ENCODE assay signal across 23 mouse cellular contexts in genomic region chr11:4047766-4048165, GRCm38 (mm10). TPM values are rescaled to one million over a fixed set of nuclear protein-coding genes. Genes with fewer than 3 reads are reported as not detected.
DNase-seq lines count a peak whose midpoint lies in the region; ATAC-seq and TF ChIP-seq lines count a peak whose summit lies in the region.
"Had no signal": no experiment of that assay in that cellular context is flagged by ENCODE, and none has a peak within 500 bp of the region (broad histone marks: within the 10 kb centered on the region; RNA-seq: fewer than 3 reads in every experiment).

No protein-coding gene starts in this region.

- no peak for ATAC-seq in forebrain, postnatal 0 days
- ATAC-seq: CD4-positive, CD25-positive, alpha-beta regulatory T cell, adult 4 months; forebrain, embryonic 13.5 days; forebrain, embryonic 15.5 days had no signal

- in situ Hi-C loops in ES-E14 (cut with MboI; ENCODE audit: low sequenced_read_pairs in 2 of 2, unreplicated experiment in 2 of 2), result no loop called here

- no peak overlapping the region for H3K9ac ChIP-seq in ES-E14 (ENCODE audit: insufficient read depth, low read depth, low read length, poor library complexity, severe bottlenecking)
- no peak overlapping the region for H3K9ac ChIP-seq in forebrain, postnatal 0 days
- H3K9ac ChIP-seq: embryonic facial prominence, embryonic 12.5 days; forebrain, embryonic 13.5 days; forebrain, embryonic 15.5 days had no signal

- no peaks in the 10 kb centered on the region for H3K27me3 ChIP-seq in forebrain, postnatal 0 days (ENCODE audit: insufficient read depth, low read length)
- H3K27me3 ChIP-seq: embryonic facial prominence, embryonic 12.5 days; forebrain, embryonic 13.5 days; forebrain, embryonic 15.5 days had no signal

- DNase-seq in adrenal gland, adult 2 months, result peak; percentile 19
- no peak for DNase-seq in adrenal gland, postnatal 14 days
- DNase-seq in lung, adult 2 months, result peak; percentile 3
- no peak for DNase-seq in lung, adult 18-20 months
- no peak for DNase-seq in ES-E14 (ENCODE audit: low read depth, low spot score)
- no peak for DNase-seq in forebrain, postnatal 0 days
- DNase-seq: adrenal gland, postnatal 10 days; adrenal gland, postnatal 36 days; B cell, adult 2 months; cerebellum, adult 11-12 months; cerebellum, adult 2 months; cerebellum, adult 9-10 months; cerebellum, postnatal 10 days; cerebellum, postnatal 25 days had no signal

- H3K4me1 ChIP-seq in lung, adult 2 months (ENCODE audit: control insufficient read depth, insufficient read depth, low read length), result peaks cover 2% of the 10 kb centered on the region; the same call in 1 of the 2 replicates
- no peaks in the 10 kb centered on the region for H3K4me1 ChIP-seq in ES-E14 (ENCODE audit: control insufficient read depth in 2 of 2, insufficient read depth in 2 of 2, low read length in 2 of 2, poor library complexity in 1 of 2)
- H3K4me1 ChIP-seq in forebrain, postnatal 0 days (ENCODE audit: insufficient read depth), result no peaks in the 10 kb centered on the region
- H3K4me1 ChIP-seq: embryonic facial prominence, embryonic 10.5 days; embryonic facial prominence, embryonic 12.5 days; forebrain, embryonic 13.5 days; forebrain, embryonic 15.5 days had no signal

- WGBS in lung, adult 2 months, result 71% methylated on average over 2 of the region's 2 CpGs
- whole genome bisulfite sequencing in forebrain, postnatal 0 days, result 84% methylated on average over 2 of the region's 2 CpGs

- H3K4me3 ChIP-seq in lung, adult 2 months (replicated peaks; ENCODE audit: extremely low read depth, low read depth, low read length), result no peak overlapping the region
- H3K4me3 ChIP-seq in ES-E14 (ENCODE audit: insufficient read depth in 1 of 2, low read depth in 1 of 2, low read length in 2 of 2, poor library complexity in 1 of 2, severe bottlenecking in 1 of 2), result no peak overlapping the region
- H3K4me3 ChIP-seq in forebrain, postnatal 0 days (ENCODE audit: low read depth, low read length), result no peak overlapping the region
- H3K4me3 ChIP-seq: embryonic facial prominence, embryonic 10.5 days; embryonic facial prominence, embryonic 12.5 days; forebrain, embryonic 13.5 days; forebrain, embryonic 15.5 days had no signal

- no peak for TF ChIP-seq CTCF in lung, adult 2 months (IDR thresholded peaks at IDR 0.05; ENCODE audit: insufficient read depth, low read length)
- no peak for TF ChIP-seq CTCF in forebrain, postnatal 0 days (IDR thresholded peaks at IDR 0.05; ENCODE audit: low read depth)

- H3K9me3 ChIP-seq in ES-E14 (ENCODE audit: control insufficient read depth, insufficient read depth, low read depth, low read length), result no peaks in the 10 kb centered on the region
- H3K9me3 ChIP-seq in forebrain, postnatal 0 days (ENCODE audit: low read length), result no peaks in the 10 kb centered on the region
- H3K9me3 ChIP-seq: embryonic facial prominence, embryonic 10.5 days; embryonic facial prominence, embryonic 12.5 days; forebrain, embryonic 13.5 days; forebrain, embryonic 15.5 days had no signal

- H3K4me2 ChIP-seq in forebrain, postnatal 0 days (ENCODE audit: low read depth), result no peak overlapping the region
- H3K4me2 ChIP-seq: embryonic facial prominence, embryonic 12.5 days; forebrain, embryonic 13.5 days; forebrain, embryonic 15.5 days had no signal

- no peak overlapping the region for H3K27ac ChIP-seq in ES-E14 (ENCODE audit: insufficient read depth, low read depth, low read length, poor library complexity, severe bottlenecking)
- H3K27ac ChIP-seq in forebrain, postnatal 0 days (ENCODE audit: low read depth, low read length), result no peak overlapping the region
- H3K27ac ChIP-seq: embryonic facial prominence, embryonic 10.5 days; embryonic facial prominence, embryonic 12.5 days; forebrain, embryonic 13.5 days; forebrain, embryonic 15.5 days had no signal

- TF ChIP-seq POLR2A in lung, adult 2 months (IDR thresholded peaks at IDR 0.05; ENCODE audit: borderline replicate concordance, extremely low read depth, low read depth, low read length), result no peak

- H3K36me3 ChIP-seq in ES-E14 (ENCODE audit: control insufficient read depth, insufficient read depth, low read length, poor library complexity, severe bottlenecking), result no peaks in the 10 kb centered on the region
- no peaks in the 10 kb centered on the region for H3K36me3 ChIP-seq in forebrain, postnatal 0 days (ENCODE audit: insufficient read depth)
- H3K36me3 ChIP-seq: embryonic facial prominence, embryonic 10.5 days; embryonic facial prominence, embryonic 12.5 days; forebrain, embryonic 15.5 days had no signal

TF ChIP-seq in ES-E14, 5 proteins besides CTCF, POLR2A, EP300 and RAD21:
- TF ChIP-seq ZNF384 (IDR thresholded peaks at IDR 0.05; ENCODE audit: low read depth, low read length), result 0 out of 2 replicates have a peak, but pooled peaks have one; percentile 34
- TF ChIP-seq MAFK (IDR thresholded peaks at IDR 0.05; ENCODE audit: insufficient read depth, low read depth, low read length), result no peak
TF ChIP-seq in ES-E14: peak in this region for 1.

RNA-seq across cellular contexts. Expression of gene Sec14l4, which starts 16.5 kb away (rescaled TPM):
- 1 to 10 TPM; 3.2 to 7.2 TPM for total RNA-seq in adrenal gland, adult 2 months (2021)
- 1.2 and 1.7 TPM in 2 replicates for polyA plus RNA-seq in adrenal gland, adult 2 months (2012; rRNA removed)
- total RNA-seq in adrenal gland, postnatal 14 days (2021), result 6.3 and 15.4 TPM in 2 replicates
- polyA plus RNA-seq in lung, adult 2 months (2012; rRNA removed), result 41.0 and 56.3 TPM in 2 replicates
- 0.94 and 2.3 TPM in 2 replicates for total RNA-seq in ES-E14 (2012; rRNA removed)
- total RNA-seq in forebrain, postnatal 0 days (2014; rRNA removed), result not detected in 2 replicates
- not detected in 2 replicates for polyA plus RNA-seq in forebrain, postnatal 0 days (2015; fragmentation: Nextera tagmentation; extraction: Ambion mirVana)
- total RNA-seq: MEL had no signal
- polyA plus RNA-seq: CD4-positive, CD25-positive, alpha-beta regulatory T cell, adult 4 months; embryonic facial prominence, embryonic 10.5 days; embryonic facial prominence, embryonic 12.5 days; forebrain, embryonic 11.5 days; forebrain, embryonic 13.5 days; forebrain, embryonic 15.5 days had no signal

RNA-seq across cellular contexts. Expression of gene Sec14l3, which starts 16.9 kb away (rescaled TPM):
- total RNA-seq in adrenal gland, adult 2 months (2021), result not detected
- 0.10 TPM in 1 of 2 replicates, not detected in the other for polyA plus RNA-seq in adrenal gland, adult 2 months (2012; rRNA removed)
- total RNA-seq in adrenal gland, postnatal 14 days (2021), result 0.49 and 0.56 TPM in 2 replicates
- polyA plus RNA-seq in lung, adult 2 months (2012; rRNA removed), result 565 and 735 TPM in 2 replicates
- 0.22 and 0.26 TPM in 2 replicates for total RNA-seq in ES-E14 (2012; rRNA removed)
- total RNA-seq in forebrain, postnatal 0 days (2014; rRNA removed), result 3.6 and 4.7 TPM in 2 replicates
- polyA plus RNA-seq in forebrain, postnatal 0 days (2015; fragmentation: Nextera tagmentation; extraction: Ambion mirVana), result 2.1 and 3.8 TPM in 2 replicates
- total RNA-seq: adrenal gland, adult 18-20 months; adrenal gland, postnatal 36 days; CH12.LX; MEL had no signal
- polyA plus RNA-seq: CD4-positive, CD25-positive, alpha-beta regulatory T cell, adult 4 months; cerebellum, adult 2 months; embryonic facial prominence, embryonic 10.5 days; embryonic facial prominence, embryonic 12.5 days had no signal

RNA-seq across cellular contexts. Expression of gene Mtfp1, which starts 47.5 kb away (rescaled TPM):
- 10 to 100 TPM; 19.3 to 24.2 TPM for total RNA-seq in adrenal gland, adult 2 months (2021)
- 40.4 and 43.8 TPM in 2 replicates for polyA plus RNA-seq in adrenal gland, adult 2 months (2012; rRNA removed)
- total RNA-seq in adrenal gland, postnatal 14 days (2021), result 25.6 and 27.3 TPM in 2 replicates
- 8.9 TPM in 2 replicates for polyA plus RNA-seq in lung, adult 2 months (2012; rRNA removed)
- total RNA-seq in ES-E14 (2012; rRNA removed), result 12.7 and 20.5 TPM in 2 replicates
- total RNA-seq in forebrain, postnatal 0 days (2014; rRNA removed), result 10.1 and 11.8 TPM in 2 replicates
- polyA plus RNA-seq in forebrain, postnatal 0 days (2015; fragmentation: Nextera tagmentation; extraction: Ambion mirVana), result 12.4 and 14.2 TPM in 2 replicates

Comparison
In these comparisons a context has a peak if more than half of its experiments do, and no peak if none do; other contexts are left out.
1. DNase-seq: peak in adrenal gland, adult 2 months (single experiment) and lung, adult 2 months (single experiment); none in adrenal gland, postnatal 14 days (single experiment), lung, adult 18-20 months (0 of 2), ES-E14 (single experiment) and forebrain, postnatal 0 days (single experiment).